Mouse (Mus musculus) C2C12 (cell line): Measurements from ENCODE around the gene Pfkfb3. TPM values are rescaled to one million over a fixed set of nuclear protein-coding genes. Genes with fewer than 3 reads are reported as not detected.
A peak's percentile ranks its signal among the peaks of the same experiment; 100 is the strongest.
"Not testable (repeated sequence)": the region's sequence is repeated elsewhere in the genome, so short reads cannot be mapped to it uniquely, and the experiment has no call there.

Experiments used
- H3K27me3 ChIP-seq: one replicate; pipeline ENCODE4 v1.6.1; 2011; ENCODE audit not compliant: control insufficient read depth, insufficient read depth, insufficient read length
- H3K36me3 ChIP-seq: one replicate; pipeline ENCODE4 v1.6.1; 2011; ENCODE audit not compliant: control insufficient read depth, insufficient read depth
- H3K4me3 ChIP-seq: one replicate; pipeline ENCODE4 v1.5.1; 2011; ENCODE audit warnings: mild to moderate bottlenecking, control low read depth; ENCODE audit not compliant: poor library complexity, insufficient read depth, severe bottlenecking
- H3K79me2 ChIP-seq: one replicate; pipeline ENCODE4 v1.6.1; 2011; ENCODE audit not compliant: control insufficient read depth, insufficient read depth
- H3K79me3 ChIP-seq: one replicate; pipeline ENCODE4 v1.6.1; 2011; ENCODE audit warnings: low read depth, control low read depth
- H3ac ChIP-seq: one replicate; pipeline ENCODE3; 2011; ENCODE audit warnings: low read depth; ENCODE audit not compliant: control insufficient read depth, insufficient read length
- CEBPB ChIP-seq: IDR thresholded peaks from one replicate; pipeline ENCODE4 v1.6.1; 2011; ENCODE audit warnings: low read depth, mild to moderate bottlenecking, control low read depth, moderate library complexity
- CTCF ChIP-seq: IDR thresholded peaks from one replicate; pipeline ENCODE4 v1.5.1; 2011; ENCODE audit not compliant: control insufficient read depth, insufficient read depth, insufficient read length
- FOSL1 ChIP-seq: IDR thresholded peaks from one replicate; pipeline ENCODE4 v1.8.0; 2011; ENCODE audit warnings: mild to moderate bottlenecking, low read length; ENCODE audit not compliant: poor library complexity, insufficient read depth, severe bottlenecking
- MAX ChIP-seq: IDR thresholded peaks from one replicate; pipeline ENCODE4 v1.6.1; 2011; ENCODE audit warnings: mild to moderate bottlenecking, control low read depth
- MYOD1 ChIP-seq: IDR thresholded peaks from one replicate; pipeline ENCODE4 v1.6.1; 2011; ENCODE audit warnings: low read depth; ENCODE audit not compliant: control insufficient read depth, insufficient read length
- MYOG ChIP-seq: IDR thresholded peaks from one replicate; pipeline ENCODE4 v1.6.1; 2011; ENCODE audit not compliant: control insufficient read depth, insufficient read length; ENCODE audit errors: extremely low read depth
- USF1 ChIP-seq: IDR thresholded peaks from one replicate; pipeline ENCODE4 v1.6.1; 2011; ENCODE audit warnings: low read depth, mild to moderate bottlenecking, control low read depth, moderate library complexity
- polyA plus RNA-seq: library from polyadenylated mRNA; unstranded; fragments of >200 nt; fragmentation: generic; extraction: Trizol; gene quantifications from one replicate; pipeline ENCODE4 v1.2.1, GENCODE M21; 2012; ENCODE audit warnings: missing spikeins

Pfkfb3 gene
- polyA plus RNA-seq, 1 experiment: 4.2 TPM

DNA sequence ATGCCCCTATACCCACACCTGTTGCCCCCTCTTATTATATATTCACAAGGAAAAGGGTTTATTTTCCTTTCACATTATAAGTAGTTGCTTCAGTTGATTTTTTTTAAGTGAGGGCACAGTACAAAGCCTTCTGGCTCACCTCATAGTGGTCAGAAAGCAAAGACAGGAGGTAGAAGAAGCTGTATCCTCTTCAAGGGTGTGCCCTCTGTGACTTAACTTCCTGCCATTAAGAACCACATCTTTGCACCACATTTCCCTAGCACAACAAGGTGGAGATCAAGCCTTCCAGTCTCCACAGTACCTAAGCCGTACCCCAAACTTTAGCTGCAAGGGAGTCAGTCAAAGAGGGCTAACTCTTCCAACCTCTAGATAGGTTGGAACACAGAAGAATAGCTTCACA is 11.8 kb downstream of the Pfkfb3 start:
- Histone ChIP-seq H3K4me3 (no peak overlapping the region), H3K36me3 (no peaks in the 10 kb centered on the region), H3K79me3 (no peaks in the 10 kb centered on the region), H3ac (no peak overlapping the region), H3K27me3 (no peaks in the 10 kb centered on the region), H3K79me2 (no peaks in the 10 kb centered on the region)
- TF ChIP-seq FOSL1 (no peak), CEBPB (no peak), CTCF (no peak), MYOD1 (no peak), MYOG (no peak), USF1 (no peak), MAX (no peak)

GRCm38 (mm10) chr2:11541528-11541927 is 12.3 kb downstream of the Pfkfb3 start:
- not testable (repeated sequence) for H3K36me3 ChIP-seq, H3K79me3 ChIP-seq, H3ac ChIP-seq, H3K79me2 ChIP-seq, H3K4me3 ChIP-seq, H3K27me3 ChIP-seq

GRCm38 (mm10) chr2:11535966-11536365 is 17.9 kb downstream of the Pfkfb3 start:
- no peaks in the 10 kb centered on the region for H3K79me3 ChIP-seq
- TF ChIP-seq MYOD1: no peak
- TF ChIP-seq CEBPB: no peak
- no peak for TF ChIP-seq MYOG
- TF ChIP-seq CTCF: no peak
- TF ChIP-seq USF1: no peak
- no peak for TF ChIP-seq MAX
- TF ChIP-seq FOSL1: no peak
- H3ac ChIP-seq: no peak overlapping the region
- no peaks in the 10 kb centered on the region for H3K27me3 ChIP-seq
- H3K36me3 ChIP-seq: no peaks in the 10 kb centered on the region
- no peaks in the 10 kb centered on the region for H3K79me2 ChIP-seq
- H3K4me3 ChIP-seq: no peak overlapping the region

DNA sequence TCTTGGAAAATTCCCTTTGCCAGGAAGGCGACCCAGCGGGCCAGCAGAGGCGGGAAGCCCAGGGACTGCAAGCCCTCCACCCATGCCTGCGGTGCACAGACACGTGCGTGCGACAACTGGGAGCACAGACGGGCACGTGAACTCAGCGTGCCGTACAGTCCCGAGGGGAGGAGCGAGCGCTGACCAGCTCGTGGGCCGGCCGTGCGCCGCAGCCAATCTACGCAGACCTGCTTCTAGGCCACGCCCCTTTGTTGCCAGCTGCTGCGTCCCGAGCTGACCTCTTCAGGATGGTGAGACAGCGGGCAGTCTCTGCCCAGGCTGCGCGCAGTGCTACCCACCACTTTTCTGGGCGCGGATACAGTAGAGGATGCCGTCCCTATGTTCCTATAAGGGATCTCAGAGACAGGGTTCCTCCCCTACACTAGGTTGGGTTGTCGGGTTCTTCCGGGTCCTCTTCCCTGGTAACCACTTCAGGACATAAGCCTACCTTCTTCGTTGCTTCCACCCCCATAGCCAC is 18.4 kb downstream of the Pfkfb3 start:
- no peak overlapping the region for H3ac ChIP-seq
- TF ChIP-seq FOSL1 (no peak), USF1 (peak; percentile 65), CTCF (no peak), MYOG (no peak), MAX (peak; percentile 95), MYOD1 (peak; percentile 52), CEBPB (no peak)
- no peak overlapping the region for H3K4me3 ChIP-seq
- no peaks in the 10 kb centered on the region for H3K79me3 ChIP-seq
- H3K79me2 ChIP-seq: no peaks in the 10 kb centered on the region
- H3K27me3 ChIP-seq: no peaks in the 10 kb centered on the region
- H3K36me3 ChIP-seq: no peaks in the 10 kb centered on the region

DNA sequence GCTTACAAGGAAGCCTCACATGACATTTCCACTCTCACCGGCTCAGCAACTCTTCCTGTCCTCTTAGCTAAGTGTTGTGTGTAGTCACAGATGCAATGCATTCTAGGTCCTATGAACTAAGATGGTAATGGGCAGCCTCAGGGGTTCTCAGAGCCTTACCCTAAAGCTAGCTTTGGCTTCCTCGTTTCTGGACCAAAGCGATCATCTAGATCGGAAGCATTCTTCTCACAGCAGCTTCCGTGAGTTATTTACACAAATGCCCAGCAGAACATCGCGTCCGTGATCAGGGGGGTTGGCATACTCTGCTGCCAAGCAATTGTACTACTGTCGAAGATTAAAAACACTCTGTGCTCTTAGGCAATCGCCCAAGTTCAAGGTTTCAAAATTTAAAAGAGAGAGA is 19.1 kb downstream of the Pfkfb3 start:
- no peaks in the 10 kb centered on the region for H3K27me3 ChIP-seq
- no peak overlapping the region for H3K4me3 ChIP-seq
- H3ac ChIP-seq: no peak overlapping the region
- H3K36me3 ChIP-seq: no peaks in the 10 kb centered on the region
- H3K79me2 ChIP-seq: no peaks in the 10 kb centered on the region
- TF ChIP-seq CEBPB: no peak
- no peak for TF ChIP-seq USF1
- no peak for TF ChIP-seq MAX
- TF ChIP-seq CTCF: no peak
- no peaks in the 10 kb centered on the region for H3K79me3 ChIP-seq

DNA sequence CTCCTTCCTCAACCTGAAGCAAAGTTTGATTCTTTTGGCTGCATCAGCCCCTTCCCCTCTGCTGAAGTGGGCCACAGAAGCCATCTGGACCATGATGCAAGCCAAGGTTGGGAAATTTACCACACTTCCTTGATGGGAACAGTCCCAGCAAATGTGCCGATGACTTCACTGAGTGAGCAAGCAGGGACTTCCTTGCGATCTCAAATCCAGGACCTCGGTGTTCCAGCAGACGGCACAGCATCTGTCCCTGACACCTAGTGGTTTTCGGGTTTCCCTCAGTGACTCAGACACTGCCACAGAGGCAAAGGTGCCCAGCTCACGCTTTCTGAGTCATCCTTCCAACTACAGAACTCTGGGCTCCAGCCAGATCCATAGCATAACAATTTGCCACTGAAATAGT is 23.8 kb downstream of the Pfkfb3 start:
- Histone ChIP-seq H3K79me2 (no peaks in the 10 kb centered on the region), H3K79me3 (no peaks in the 10 kb centered on the region), H3K4me3 (no peak overlapping the region), H3ac (no peak overlapping the region), H3K27me3 (no peaks in the 10 kb centered on the region), H3K36me3 (no peaks in the 10 kb centered on the region)
- peak; percentile 60 for TF ChIP-seq MAX
- TF ChIP-seq CEBPB: peak; percentile 87
- peak; percentile 88 for TF ChIP-seq FOSL1
- no peak for TF ChIP-seq USF1
- TF ChIP-seq MYOG: no peak
- no peak for TF ChIP-seq CTCF
- peak; percentile 65 for TF ChIP-seq MYOD1
